Mouse (Mus musculus) kidney, postnatal 36 days (tissue): ENCODE data around the gene Polr3h.

Source experiments
- DNase-seq, 2 experiments: peaks; one replicate each; pipeline ENCODE4 v3.0.0; 2021 to 2022; ENCODE audit warnings: mixed read lengths in 2 of 2

Polr3h gene

GRCm38 (mm10) chr15:81949076-81949475 lies 23.0 kb upstream of the Polr3h start:
- DNase-seq, result no peak

- no peak for DNase-seq
These were observed 17.2 kb upstream of the Polr3h start for GRCm38 (mm10) chr15:81943176-81943749.

- DNase-seq, result no peak
These were observed 15.0 kb upstream of the Polr3h start for GRCm38 (mm10) chr15:81941010-81941409.

- DNase-seq, result no peak
These were observed 14.2 kb upstream of the Polr3h start for GRCm38 (mm10) chr15:81940219-81940618.

GRCm38 (mm10) chr15:81939774-81940173 lies 13.7 kb upstream of the Polr3h start:
- no peak for DNase-seq

- no peak for DNase-seq
These were observed 13.2 kb upstream of the Polr3h start for GRCm38 (mm10) chr15:81939157-81939715.

- DNase-seq, result peak; percentile 30 to 77
These were observed 12.2 kb upstream of the Polr3h start for GRCm38 (mm10) chr15:81938246-81938645.

- DNase-seq, result peak in 1 of 2 experiments; percentile 39
These were observed 11.3 kb upstream of the Polr3h start for GRCm38 (mm10) chr15:81937098-81937972.

GRCm38 (mm10) chr15:81936679-81937078 lies 10.6 kb upstream of the Polr3h start, which contains the start of gene Csdc2:
Gene Csdc2 (plus strand): TSS chr15:81936759.
- DNase-seq, result peak; percentile 53 to 76

GRCm38 (mm10) chr15:81935869-81936637 lies 10.0 kb upstream of the Polr3h start:
- no peak for DNase-seq

- DNase-seq, result no peak
These were observed 7.9 kb upstream of the Polr3h start for GRCm38 (mm10) chr15:81933986-81934385.

GRCm38 (mm10) chr15:81932951-81933470 lies 7.0 kb upstream of the Polr3h start:
- peak in 1 of 2 experiments; percentile 23 for DNase-seq

GRCm38 (mm10) chr15:81928277-81928676 lies 2.2 kb upstream of the Polr3h start:
- DNase-seq, result peak; percentile 80 to 86

GRCm38 (mm10) chr15:81927741-81928140 lies 1.7 kb upstream of the Polr3h start:
- peak; percentile 91 to 92 for DNase-seq

GRCm38 (mm10) chr15:81926446-81926822 lies 394 bp upstream of the Polr3h start:
- DNase-seq, result no peak

- DNase-seq, result no peak
These were observed 1.1 kb downstream of the Polr3h start for GRCm38 (mm10) chr15:81924933-81925332.

GRCm38 (mm10) chr15:81921255-81921654 lies 4.8 kb downstream of the Polr3h start:
- DNase-seq, result no peak

GRCm38 (mm10) chr15:81920546-81921217 lies 5.4 kb downstream of the Polr3h start:
- no peak for DNase-seq

- DNase-seq, result peak; percentile 48 to 65
These were observed 7.0 kb downstream of the Polr3h start for GRCm38 (mm10) chr15:81919062-81919461.

- DNase-seq, result peak; percentile 78 to 93
These were observed 8.2 kb downstream of the Polr3h start for GRCm38 (mm10) chr15:81917621-81918463.

- no peak for DNase-seq
These were observed 8.8 kb downstream of the Polr3h start for GRCm38 (mm10) chr15:81917201-81917600.
